Mouse (Mus musculus) embryonic facial prominence, embryonic 12.5 days (tissue): ENCODE data around the gene Lrrc38. TPM values are rescaled to one million over a fixed set of nuclear protein-coding genes. Genes with fewer than 3 reads are reported as not detected.
"Not testable (repeated sequence)": the region's sequence is repeated elsewhere in the genome, so short reads cannot be mapped to it uniquely, and the experiment has no call there.

Source experiments
- ATAC-seq: fragments of 200-750 bp; cut with Nextera tagmentation; 2 replicates; pipeline ENCODE4 v1.8.0; 2017; ENCODE audit not compliant: insufficient number of reproducible peaks, insufficient read depth, low FRiP score, low TSS enrichment
- H3K27ac ChIP-seq: fragments of 300-500 bp; sonication (generic); 2 replicates; pipeline ENCODE4 v1.5.1; 2016; ENCODE audit warnings: mild to moderate bottlenecking
- H3K27me3 ChIP-seq: fragments of 300-500 bp; sonication (generic); 2 replicates; pipeline ENCODE4 v1.6.1; 2016; ENCODE audit warnings: mild to moderate bottlenecking, moderate library complexity
- H3K36me3 ChIP-seq: fragments of 300-500 bp; sonication (generic); 2 replicates; pipeline ENCODE4 v1.6.1; 2016; ENCODE audit warnings: mild to moderate bottlenecking
- H3K4me1 ChIP-seq: fragments of 300-500 bp; sonication (generic); 2 replicates; pipeline ENCODE4 v1.6.1; 2016
- H3K4me2 ChIP-seq: fragments of 300-500 bp; sonication (generic); replicated peaks from 2 replicates; pipeline ENCODE4 v1.6.1; 2016; ENCODE audit warnings: mild to moderate bottlenecking, moderate library complexity
- H3K4me3 ChIP-seq: fragments of 300-500 bp; sonication (generic); 2 replicates; pipeline ENCODE4 v1.5.1; 2016; ENCODE audit warnings: mild to moderate bottlenecking
- H3K9ac ChIP-seq: fragments of 300-500 bp; sonication (generic); 2 replicates; pipeline ENCODE4 v1.6.1; 2016; ENCODE audit warnings: mild to moderate bottlenecking, moderate library complexity
- H3K9me3 ChIP-seq: fragments of 300-500 bp; sonication (generic); 2 replicates; pipeline ENCODE4 v1.6.1; 2016; ENCODE audit warnings: mild to moderate bottlenecking, moderate library complexity
- WGBS: fragments of 180-500 bp; shearing (Covaris S2); methylation state at CpG from one replicate; pipeline ENCODE4 v1.1.7; 2016; 5-methylcytosine and 5-hydroxymethylcytosine counted together
- polyA plus RNA-seq: library from polyadenylated mRNA; unstranded; fragments of >200 nt; fragmentation: Nextera tagmentation; extraction: Ambion mirVana; gene quantifications from 2 replicates; pipeline ENCODE4 v1.2.1, GENCODE M21; 2016

The Lrrc38 gene
- polyA plus RNA-seq, 1 experiment from 2014 or later: 0.40 TPM

DNA sequence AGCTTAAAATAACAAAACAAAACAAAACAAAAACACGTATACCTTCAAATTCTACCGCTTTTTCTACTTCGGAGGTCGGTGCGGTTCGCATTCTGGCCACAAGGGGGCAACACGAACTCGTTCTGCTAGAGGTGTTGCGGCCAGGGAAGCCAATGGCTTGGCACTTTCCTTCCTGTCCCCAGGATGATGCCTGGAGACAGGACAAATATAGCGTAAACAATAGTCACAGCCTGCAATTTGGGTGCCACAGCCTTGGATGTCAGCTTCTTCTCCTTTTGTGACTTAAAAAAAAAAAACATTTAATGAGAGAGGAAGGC is 24.0 kb upstream of the Lrrc38 start:
- H3K27ac ChIP-seq: no peak overlapping the region
- H3K4me3 ChIP-seq: peak overlapping the region; percentile 29
- no peaks in the 10 kb centered on the region for H3K9me3 ChIP-seq
- 2% methylated on average over 10 of the region's 10 CpGs for WGBS
- H3K9ac ChIP-seq: no peak overlapping the region; the same call in 1 of the 2 replicates
- H3K4me2 ChIP-seq: peak overlapping the region; percentile 51
- no peak for ATAC-seq
- no peaks in the 10 kb centered on the region for H3K36me3 ChIP-seq
- H3K4me1 ChIP-seq: peaks cover 16% of the 10 kb centered on the region
- no peaks in the 10 kb centered on the region for H3K27me3 ChIP-seq

DNA sequence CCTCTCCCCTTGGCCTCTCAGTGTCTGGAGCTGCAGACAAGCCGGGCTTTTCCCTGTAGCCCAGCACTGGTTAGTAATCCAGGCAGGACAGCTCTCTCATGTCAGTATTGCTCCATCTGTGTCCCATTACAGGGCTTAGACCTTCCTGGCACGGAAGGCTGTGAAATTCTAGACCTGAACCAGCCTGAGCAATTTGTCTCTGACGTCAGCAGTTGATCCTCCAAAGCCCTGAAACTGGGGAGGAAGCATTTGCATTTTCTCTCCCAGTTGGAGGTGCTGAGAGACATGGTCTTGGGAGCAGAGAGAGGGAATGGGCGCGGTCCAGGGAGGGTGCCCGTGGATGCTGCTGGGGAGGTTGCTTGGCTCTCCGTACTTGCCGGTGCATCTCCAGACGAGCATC is 19.0 kb upstream of the Lrrc38 start:
- Histone ChIP-seq H3K9me3 (no peaks in the 10 kb centered on the region), H3K36me3 (no peaks in the 10 kb centered on the region), H3K4me1 (peaks cover 13% of the 10 kb centered on the region), H3K4me2 (peak overlapping the region; percentile 26; the same call in 1 of the 2 replicates), H3K27ac (peak overlapping the region; percentile 86), H3K4me3 (no peak overlapping the region), H3K27me3 (no peaks in the 10 kb centered on the region), H3K9ac (no peak overlapping the region)
- peak; percentile 87 for ATAC-seq
- 20% methylated on average over 9 of the region's 9 CpGs for WGBS

DNA sequence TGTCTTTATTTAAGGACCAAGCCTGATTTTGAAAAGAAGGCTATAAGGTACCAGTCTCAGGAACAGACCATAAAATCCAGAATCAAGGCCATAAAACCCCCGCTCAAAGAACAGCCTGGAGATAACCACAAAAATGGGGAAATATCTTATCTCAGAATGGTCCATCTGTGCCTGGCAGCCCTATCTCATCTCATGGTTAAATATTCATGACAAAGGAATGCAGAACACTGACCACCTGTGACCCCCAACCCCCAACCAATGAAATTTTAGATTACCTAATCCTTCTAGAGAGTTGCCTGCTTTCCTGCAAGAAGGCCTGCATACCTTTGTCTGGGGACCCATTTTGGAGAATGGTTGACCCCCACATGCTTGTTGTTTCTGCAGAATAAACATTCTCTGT is 17.8 kb upstream of the Lrrc38 start:
- Histone ChIP-seq H3K9ac (no peak overlapping the region), H3K9me3 (no peaks in the 10 kb centered on the region), H3K27ac (no peak overlapping the region), H3K4me3 (no peak overlapping the region), H3K27me3 (no peaks in the 10 kb centered on the region), H3K4me1 (peaks cover 13% of the 10 kb centered on the region), H3K36me3 (no peaks in the 10 kb centered on the region), H3K4me2 (no peak overlapping the region)
- 94% methylated on average over 1 of the region's 1 CpGs for WGBS
- no peak for ATAC-seq

DNA sequence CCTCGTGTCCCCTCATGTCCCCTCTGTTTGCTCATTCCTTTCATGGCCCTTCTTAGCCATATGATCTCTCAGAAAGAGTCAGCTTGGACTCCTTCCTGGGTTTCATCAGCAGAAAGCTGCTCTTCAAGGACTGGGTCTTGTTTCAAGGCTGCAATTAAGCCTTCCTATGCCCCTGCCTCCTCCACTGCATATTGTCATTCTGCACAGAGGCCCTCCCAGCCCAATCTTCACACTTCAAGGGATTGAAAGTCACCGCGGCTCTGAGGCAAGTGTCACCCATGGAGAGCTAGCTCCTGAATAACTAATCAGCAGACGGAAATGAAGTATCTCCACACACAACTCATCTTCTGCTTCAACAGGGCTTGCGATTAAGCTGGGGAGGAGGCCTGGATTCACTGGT is 15.4 kb upstream of the Lrrc38 start:
- 53% methylated on average over 5 of the region's 5 CpGs for WGBS
- Histone ChIP-seq H3K4me3 (no peak overlapping the region), H3K27me3 (no peaks in the 10 kb centered on the region), H3K36me3 (no peaks in the 10 kb centered on the region), H3K27ac (no peak overlapping the region), H3K4me1 (peaks cover 13% of the 10 kb centered on the region), H3K9ac (no peak overlapping the region), H3K9me3 (no peaks in the 10 kb centered on the region), H3K4me2 (no peak overlapping the region)
- no peak for ATAC-seq

DNA sequence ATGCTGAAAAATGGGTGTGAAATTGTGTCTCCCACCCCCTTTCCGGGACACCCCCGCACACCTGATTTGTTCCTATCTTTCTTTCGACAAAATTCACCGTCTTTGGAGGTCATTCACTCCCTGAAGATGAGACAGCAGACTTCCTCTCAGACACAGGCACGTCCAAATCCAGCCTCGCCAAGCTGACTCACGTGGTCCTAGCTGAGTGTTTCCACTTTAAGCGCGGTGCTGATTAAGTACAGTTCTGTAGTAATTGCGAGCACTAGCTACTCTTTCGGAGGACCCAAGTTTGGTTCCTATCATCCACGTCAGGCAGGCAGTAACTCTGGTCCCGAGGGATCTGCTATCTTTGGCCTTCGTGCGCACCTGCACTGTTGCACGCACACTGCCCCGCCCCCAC is 14.6 kb upstream of the Lrrc38 start:
- 82% methylated on average over 17 of the region's 17 CpGs for WGBS
- Histone ChIP-seq H3K27ac (no peak overlapping the region), H3K27me3 (no peaks in the 10 kb centered on the region), H3K4me3 (no peak overlapping the region), H3K9me3 (no peaks in the 10 kb centered on the region), H3K9ac (no peak overlapping the region), H3K4me1 (peaks cover 8% of the 10 kb centered on the region), H3K36me3 (no peaks in the 10 kb centered on the region), H3K4me2 (no peak overlapping the region)
- no peak for ATAC-seq

DNA sequence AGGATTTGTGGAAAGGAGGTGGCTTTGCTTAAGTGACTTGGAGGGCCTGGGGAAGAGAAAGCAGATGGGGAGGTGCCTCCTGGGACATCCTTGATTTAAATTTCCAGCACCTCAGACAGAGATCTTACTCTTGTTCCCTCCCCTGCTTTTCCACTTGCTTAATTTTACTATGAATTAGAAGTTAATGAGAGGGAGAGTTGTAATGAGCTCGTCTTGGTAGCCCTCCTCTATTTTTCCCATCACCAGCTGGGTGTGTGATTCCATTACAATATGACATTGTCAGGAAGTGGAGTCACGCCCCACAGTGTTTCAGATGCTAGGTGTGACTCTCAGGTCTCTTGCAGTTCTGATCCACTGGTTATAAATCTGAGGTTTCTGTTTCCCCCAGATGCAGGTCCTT is 13.5 kb upstream of the Lrrc38 start:
- H3K36me3 ChIP-seq: no peaks in the 10 kb centered on the region
- no peak overlapping the region for H3K4me3 ChIP-seq
- H3K4me1 ChIP-seq: no peaks in the 10 kb centered on the region
- no peaks in the 10 kb centered on the region for H3K9me3 ChIP-seq
- no peak overlapping the region for H3K27ac ChIP-seq
- H3K4me2 ChIP-seq: no peak overlapping the region
- H3K27me3 ChIP-seq: no peaks in the 10 kb centered on the region
- no peak for ATAC-seq
- 60% methylated on average over 2 of the region's 2 CpGs for WGBS
- H3K9ac ChIP-seq: no peak overlapping the region

DNA sequence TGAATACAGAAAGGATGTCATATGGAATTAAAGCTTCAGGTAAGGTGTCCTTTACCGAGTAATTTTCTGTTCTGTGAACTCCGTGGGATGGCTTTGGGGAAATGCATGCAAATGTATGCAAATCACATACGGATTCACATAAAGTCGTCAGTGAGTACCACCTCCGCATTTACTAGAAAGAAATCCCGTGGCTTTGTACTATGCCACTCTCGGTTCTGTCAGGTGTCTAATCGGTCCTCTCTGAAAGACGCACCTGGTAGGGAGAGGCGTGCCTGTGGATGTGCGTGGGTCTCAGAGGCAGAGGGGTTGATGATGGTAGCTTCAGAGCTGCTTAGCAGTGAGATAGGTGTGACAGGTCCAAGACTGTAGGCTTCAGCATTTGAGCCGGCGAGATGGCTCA is 9.7 kb upstream of the Lrrc38 start:
- no peaks in the 10 kb centered on the region for H3K9me3 ChIP-seq
- no peak overlapping the region for H3K27ac ChIP-seq
- no peak overlapping the region for H3K9ac ChIP-seq
- H3K4me1 ChIP-seq: no peaks in the 10 kb centered on the region
- H3K4me3 ChIP-seq: no peak overlapping the region
- no peaks in the 10 kb centered on the region for H3K27me3 ChIP-seq
- H3K36me3 ChIP-seq: no peaks in the 10 kb centered on the region
- no peak for ATAC-seq
- 86% methylated on average over 13 of the region's 13 CpGs for WGBS
- no peak overlapping the region for H3K4me2 ChIP-seq

DNA sequence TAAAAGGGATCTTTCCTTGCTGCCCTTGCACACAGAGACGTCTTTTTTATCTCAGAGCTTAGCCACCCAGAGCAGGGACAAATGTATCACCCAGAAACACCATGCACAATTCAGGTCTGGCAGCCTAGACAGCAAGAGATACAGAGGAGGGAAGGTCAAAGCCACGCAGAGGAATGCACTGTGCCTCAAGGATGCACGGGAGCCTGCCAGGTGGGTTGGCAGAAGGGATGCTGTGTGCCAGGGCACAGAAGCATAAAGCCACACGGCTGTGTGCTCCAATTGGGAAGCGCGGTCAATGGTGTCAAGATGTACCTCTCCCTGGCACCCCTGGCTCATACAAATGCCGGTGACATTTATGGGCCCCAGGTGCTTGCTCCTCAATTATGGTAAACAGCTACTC is 8.1 kb upstream of the Lrrc38 start:
- WGBS: 83% methylated on average over 7 of the region's 7 CpGs
- no peaks in the 10 kb centered on the region for H3K36me3 ChIP-seq
- no peaks in the 10 kb centered on the region for H3K4me1 ChIP-seq

DNA sequence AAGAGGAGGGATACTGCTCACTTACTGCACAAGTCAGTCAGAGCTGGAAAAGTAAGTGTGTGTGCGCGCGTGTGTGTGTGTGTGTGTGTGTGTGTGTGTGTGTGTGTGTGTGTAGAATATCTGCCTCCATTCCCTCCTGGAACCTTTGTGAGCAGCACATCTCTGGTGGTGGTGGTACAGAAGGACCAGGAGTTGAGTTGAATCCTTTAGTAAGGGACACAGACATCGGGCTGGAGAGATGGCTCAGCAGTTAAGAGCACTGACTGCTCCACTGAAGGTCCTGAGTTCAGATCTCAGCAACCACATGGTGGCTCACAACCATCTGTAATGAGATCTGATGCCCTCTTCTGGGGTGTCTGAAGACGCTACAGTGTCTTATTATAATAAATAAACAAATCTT is 4.1 kb upstream of the Lrrc38 start:
- not testable (repeated sequence) for ATAC-seq, H3K9me3 ChIP-seq, H3K4me1 ChIP-seq, H3K9ac ChIP-seq, H3K4me2 ChIP-seq, H3K4me3 ChIP-seq, H3K36me3 ChIP-seq, H3K27ac ChIP-seq
- peaks cover 30% of the 10 kb centered on the region for H3K27me3 ChIP-seq
- WGBS: 81% methylated on average over 5 of the region's 5 CpGs

More for the DNA sequence above, 8.1 kb upstream of the Lrrc38 start:
- H3K9me3 ChIP-seq: no peaks in the 10 kb centered on the region
- H3K4me3 ChIP-seq: no peak overlapping the region
- no peak for ATAC-seq
- H3K9ac ChIP-seq: no peak overlapping the region
- no peaks in the 10 kb centered on the region for H3K27me3 ChIP-seq
- no peak overlapping the region for H3K27ac ChIP-seq
- H3K4me2 ChIP-seq: no peak overlapping the region

DNA sequence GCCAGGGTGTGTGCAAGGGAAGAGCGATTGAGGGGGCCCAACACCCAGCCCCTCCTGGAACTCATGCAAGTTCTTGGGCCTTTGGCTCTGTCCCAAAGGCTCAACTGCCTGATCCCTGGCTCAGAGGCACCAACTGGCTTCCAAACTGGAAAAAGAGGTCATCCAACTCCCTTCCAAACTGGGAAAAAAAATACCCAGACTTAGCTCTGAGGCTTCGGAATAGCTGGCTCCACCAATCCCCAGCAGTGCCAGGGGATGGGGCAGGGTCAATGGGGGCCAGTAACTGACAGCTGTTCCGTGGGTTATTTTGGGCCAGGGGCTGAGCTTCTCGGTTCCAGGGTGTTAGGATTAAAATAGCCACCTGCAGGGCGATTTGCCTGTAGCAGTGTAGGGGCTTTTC is 879 bp upstream of the Lrrc38 start:
- no peak overlapping the region for H3K9ac ChIP-seq
- no peak for ATAC-seq
- H3K4me2 ChIP-seq: no peak overlapping the region
- H3K36me3 ChIP-seq: no peaks in the 10 kb centered on the region
- peaks cover 50% of the 10 kb centered on the region for H3K27me3 ChIP-seq
- 23% methylated on average over 5 of the region's 5 CpGs for WGBS
- H3K27ac ChIP-seq: no peak overlapping the region
- no peaks in the 10 kb centered on the region for H3K9me3 ChIP-seq
- 0 out of 2 replicates have a peak, but pooled peaks cover 10% of the 10 kb centered on the region for H3K4me1 ChIP-seq
- no peak overlapping the region for H3K4me3 ChIP-seq

DNA sequence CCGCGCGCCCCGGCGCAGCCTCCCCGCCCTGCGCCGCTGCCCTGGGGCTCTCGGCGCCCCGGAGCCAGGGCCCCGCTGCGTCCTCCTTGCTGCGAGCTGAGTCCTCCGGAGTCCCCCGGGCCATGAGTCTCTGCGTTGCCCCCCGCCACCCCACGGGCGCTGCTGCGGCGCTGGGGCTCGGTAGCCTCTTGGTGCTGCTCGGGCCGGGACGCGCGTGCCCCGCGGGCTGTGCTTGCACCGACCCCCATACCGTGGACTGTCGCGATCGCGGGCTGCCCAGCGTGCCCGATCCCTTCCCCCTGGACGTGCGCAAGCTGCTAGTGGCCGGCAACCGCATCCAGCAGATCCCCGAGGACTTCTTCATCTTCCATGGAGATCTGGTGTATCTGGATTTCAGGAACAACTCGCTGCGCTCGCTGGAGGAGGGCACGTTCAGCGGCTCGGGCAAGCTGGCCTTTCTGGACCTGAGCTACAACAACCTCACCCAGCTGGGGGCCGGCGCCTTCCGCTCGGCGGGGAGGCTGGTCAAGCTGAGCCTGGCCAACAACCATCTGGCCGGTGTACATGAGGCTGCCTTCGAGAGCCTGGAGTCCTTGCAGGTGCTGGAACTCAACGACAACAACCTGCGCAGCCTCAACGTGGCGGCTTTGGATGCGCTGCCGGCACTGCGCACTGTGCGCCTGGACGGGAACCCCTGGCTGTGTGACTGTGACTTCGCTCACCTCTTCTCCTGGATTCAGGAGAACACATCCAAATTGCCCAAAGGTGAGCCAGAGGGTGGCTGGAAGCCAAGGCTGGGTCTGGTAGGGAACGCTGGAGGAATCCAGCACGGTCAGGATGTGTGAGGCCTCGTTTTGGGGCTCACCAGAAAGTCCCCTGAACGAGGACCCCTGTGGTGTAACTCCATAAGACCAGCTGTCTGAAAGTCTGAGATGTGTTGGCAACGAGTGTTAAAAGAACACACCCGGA is 774 bp downstream of the Lrrc38 start:
- Histone ChIP-seq H3K4me2 (peak overlapping the region; percentile 97), H3K27me3 (peaks cover 50% of the 10 kb centered on the region), H3K27ac (no peak overlapping the region), H3K4me3 (peak overlapping the region; percentile 45), H3K4me1 (0 out of 2 replicates have a peak, but pooled peaks cover 10% of the 10 kb centered on the region), H3K36me3 (no peaks in the 10 kb centered on the region), H3K9me3 (no peaks in the 10 kb centered on the region), H3K9ac (peak overlapping the region; percentile 46)
- ATAC-seq: 0 out of 2 replicates have a peak, but pooled peaks have one; percentile 50
- WGBS: 3% methylated on average over 70 of the region's 72 CpGs

DNA sequence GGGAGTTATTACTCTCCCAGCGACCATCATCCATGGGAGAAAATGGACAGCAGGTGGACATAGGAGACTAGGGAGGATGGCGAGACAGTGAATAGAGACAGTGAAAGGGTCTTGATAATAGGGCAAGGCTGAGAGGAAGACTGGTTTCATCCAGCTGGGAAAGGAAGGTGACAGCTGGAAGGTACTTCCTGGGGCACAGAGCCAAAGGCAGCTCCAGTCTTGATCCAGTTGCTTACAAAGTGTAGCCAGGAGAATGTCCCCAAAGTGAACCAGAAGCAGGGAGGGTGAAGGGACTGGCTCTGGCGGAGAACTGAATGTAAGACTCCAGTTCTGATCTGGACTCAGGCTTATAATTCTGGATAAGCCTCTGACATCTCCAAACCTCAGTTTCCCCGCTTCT is 2.7 kb downstream of the Lrrc38 start:
- Histone ChIP-seq H3K27ac (no peak overlapping the region), H3K4me2 (no peak overlapping the region), H3K27me3 (peaks cover 50% of the 10 kb centered on the region), H3K9ac (no peak overlapping the region), H3K36me3 (no peaks in the 10 kb centered on the region), H3K4me1 (0 out of 2 replicates have a peak, but pooled peaks cover 10% of the 10 kb centered on the region), H3K9me3 (no peaks in the 10 kb centered on the region), H3K4me3 (no peak overlapping the region)
- 71% methylated on average over 4 of the region's 4 CpGs for WGBS
- no peak for ATAC-seq
